Mouse (Mus musculus) cortical plate, adult 2 months (tissue): ENCODE results near the gene Ikzf3.

ENCODE experiments used
- CTCF ChIP-seq: fragments of 200-500 bp; IDR thresholded peaks from 2 replicates; pipeline ENCODE4 v1.5.1; 2011; ENCODE audit warnings: mild to moderate bottlenecking, control low read depth, low read length; ENCODE audit not compliant: insufficient read depth; ENCODE audit errors: extremely low read depth
- POLR2A ChIP-seq: fragments of 200-500 bp; IDR thresholded peaks from 2 replicates; pipeline ENCODE4 v1.6.1; 2011; ENCODE audit warnings: mild to moderate bottlenecking, low read length, control low read depth; ENCODE audit not compliant: insufficient read depth; ENCODE audit errors: extremely low read depth

DNA sequence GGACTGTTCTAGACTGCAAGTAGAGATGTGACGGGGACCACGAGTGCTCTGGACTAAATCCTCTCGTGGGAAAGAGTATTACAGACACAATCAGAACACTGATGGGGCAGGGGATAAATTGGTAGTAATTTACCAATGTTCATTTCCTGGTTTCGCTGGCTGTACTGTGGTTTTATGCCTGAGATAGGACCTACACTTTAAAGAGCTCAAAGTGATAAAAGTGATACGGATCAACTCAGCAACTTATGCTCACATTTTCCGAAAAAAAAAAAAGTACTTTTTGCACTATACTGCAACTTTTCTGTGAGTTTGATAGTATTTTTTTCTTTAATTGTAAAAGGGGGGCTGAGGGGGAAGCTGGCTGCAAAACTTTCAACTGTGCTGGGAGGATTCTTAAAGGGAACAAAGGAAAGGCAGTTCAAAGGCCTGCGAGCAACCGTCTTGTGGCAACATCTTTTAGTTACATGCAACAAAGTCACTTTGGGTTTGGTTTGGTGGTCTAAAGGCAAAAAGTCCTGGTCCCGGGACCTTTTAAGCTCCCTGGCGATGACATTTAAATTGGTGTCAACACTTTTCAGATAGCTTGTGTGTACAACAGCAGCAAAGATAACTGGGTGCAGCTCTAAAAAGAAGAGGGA lies 18.9 kb downstream of the Ikzf3 start:
- TF ChIP-seq CTCF (no peak), POLR2A (no peak)
